Mouse (Mus musculus) right cerebral cortex, adult 18-20 months (tissue): ENCODE measurements around the gene Prl8a8.

ENCODE experiments used
- DNase-seq: peaks from one replicate; pipeline ENCODE4 v3.0.0; 2022; ENCODE audit warnings: mixed read lengths

Gene Prl8a8

DNA sequence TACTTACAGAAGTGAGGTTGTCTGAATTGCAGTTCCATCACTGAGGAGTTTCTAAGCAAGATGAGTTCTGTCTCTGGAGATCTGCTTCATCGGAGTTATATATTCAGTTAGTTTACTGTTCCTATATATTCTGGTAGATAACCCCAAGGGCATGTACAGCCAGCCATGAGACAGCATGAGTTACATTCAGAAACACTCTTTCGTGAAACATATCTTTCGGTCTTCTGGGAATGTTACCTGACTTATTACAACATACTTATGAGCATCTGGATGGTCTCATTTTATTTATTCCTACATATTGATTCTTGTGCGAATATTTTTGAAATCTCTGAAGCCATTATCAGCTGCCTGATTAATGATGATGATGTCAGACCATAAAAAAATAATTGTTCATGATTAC, at the start of gene Prl8a8:
Gene Prl8a8 (minus strand): TSS at position 101 of the 400 bp plus-strand sequence.
- no peak for DNase-seq

DNA sequence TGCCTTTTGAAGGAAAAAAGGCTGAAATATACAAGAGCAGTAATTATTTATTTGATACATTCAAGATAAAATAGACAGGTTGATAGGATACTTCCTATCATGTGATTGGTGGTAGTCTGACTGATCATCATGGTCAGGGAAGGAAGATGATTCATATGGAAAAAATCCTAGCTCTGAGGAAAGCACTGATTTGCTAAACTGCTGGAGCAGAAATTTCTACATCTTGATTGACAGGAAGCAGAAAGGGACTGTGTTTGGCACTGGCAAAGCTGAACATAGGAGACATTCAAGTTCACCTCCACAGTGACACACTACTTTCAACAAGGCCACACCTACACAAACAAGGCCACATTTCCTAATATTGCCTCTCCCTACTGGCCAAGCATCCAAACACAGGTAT, 40.3 kb upstream of the Prl8a8 start:
- no peak for DNase-seq

DNA sequence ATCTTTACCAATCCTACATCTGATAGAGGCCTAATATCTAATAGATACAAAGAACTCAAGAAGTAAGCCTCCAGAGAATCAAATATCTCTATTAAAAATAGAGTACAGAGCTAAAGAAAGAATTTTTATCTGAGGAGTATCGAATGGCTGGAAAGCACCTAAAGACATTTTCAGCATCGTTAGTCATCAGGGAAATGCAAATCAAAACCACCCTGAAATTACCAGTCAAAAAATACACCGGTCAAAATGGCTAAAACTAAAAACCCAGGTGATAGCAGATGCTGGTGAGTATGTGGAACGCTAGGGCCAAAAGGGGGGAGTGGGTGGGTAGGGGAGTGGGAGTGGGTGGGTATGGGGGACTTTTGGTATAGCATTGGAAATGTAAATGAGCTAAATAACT, 10.1 kb upstream of the Prl8a8 start:
- no peak for DNase-seq

DNA sequence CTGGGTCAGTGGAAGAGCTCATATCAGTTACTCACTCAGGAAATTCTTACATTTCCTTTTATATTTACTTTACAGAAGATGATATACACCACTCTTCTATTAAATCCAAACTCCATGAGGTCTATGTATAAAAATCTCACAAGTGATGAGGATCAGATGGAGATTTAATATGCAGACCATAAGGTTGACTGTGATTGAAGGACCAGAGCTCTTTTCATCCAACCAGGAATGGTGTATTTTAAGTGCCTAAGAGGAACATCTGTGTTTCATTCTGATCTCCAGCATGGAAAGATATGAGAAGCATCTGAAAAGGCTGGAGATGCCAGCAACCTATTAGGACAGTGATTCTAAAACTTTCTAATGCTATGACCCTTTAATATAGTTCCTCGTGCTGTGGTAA, 5.4 kb downstream of the Prl8a8 start:
- no peak for DNase-seq
